Mouse (Mus musculus): Measurements from ENCODE around the gene Gm10134.
"Not testable (repeated sequence)": the region's sequence is repeated elsewhere in the genome, so short reads cannot be mapped to it uniquely, and the experiment has no call there.

Gene Gm10134

GRCm38 (mm10) chr2:28505795-28506194 is at the start of gene Gm10134:
Gene Gm10134, plus strand, starts transcription at chr2:28506095.
- DNase-seq = no peak

- DNase-seq = no peak
Measured at GRCm38 (mm10) chr2:28456616-28457015, 49.3 kb upstream of the Gm10134 start.

DNA sequence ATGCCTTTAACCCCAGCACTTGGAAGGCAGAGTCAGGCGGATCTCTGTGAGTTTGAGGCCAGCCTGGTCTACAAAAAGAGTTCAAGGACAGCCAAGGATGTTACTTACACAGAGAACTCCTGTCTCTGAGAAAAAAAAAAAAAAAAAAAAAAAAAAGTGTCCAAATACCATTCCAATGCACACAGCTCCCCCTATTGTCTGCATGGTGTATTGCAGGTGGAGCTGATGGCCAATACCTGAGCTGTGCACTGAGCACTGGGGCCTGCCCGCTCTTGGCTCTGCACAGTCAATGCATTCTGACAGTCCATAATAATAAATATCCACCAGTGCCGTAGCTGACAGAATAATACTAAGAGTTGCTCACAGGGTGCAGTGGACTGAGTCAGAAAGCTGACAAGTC is 42.0 kb upstream of the Gm10134 start:
- DNase-seq = peak; percentile 65 to 68

GRCm38 (mm10) chr2:28464919-28465318 is 41.0 kb upstream of the Gm10134 start:
- DNase-seq = no peak

DNA sequence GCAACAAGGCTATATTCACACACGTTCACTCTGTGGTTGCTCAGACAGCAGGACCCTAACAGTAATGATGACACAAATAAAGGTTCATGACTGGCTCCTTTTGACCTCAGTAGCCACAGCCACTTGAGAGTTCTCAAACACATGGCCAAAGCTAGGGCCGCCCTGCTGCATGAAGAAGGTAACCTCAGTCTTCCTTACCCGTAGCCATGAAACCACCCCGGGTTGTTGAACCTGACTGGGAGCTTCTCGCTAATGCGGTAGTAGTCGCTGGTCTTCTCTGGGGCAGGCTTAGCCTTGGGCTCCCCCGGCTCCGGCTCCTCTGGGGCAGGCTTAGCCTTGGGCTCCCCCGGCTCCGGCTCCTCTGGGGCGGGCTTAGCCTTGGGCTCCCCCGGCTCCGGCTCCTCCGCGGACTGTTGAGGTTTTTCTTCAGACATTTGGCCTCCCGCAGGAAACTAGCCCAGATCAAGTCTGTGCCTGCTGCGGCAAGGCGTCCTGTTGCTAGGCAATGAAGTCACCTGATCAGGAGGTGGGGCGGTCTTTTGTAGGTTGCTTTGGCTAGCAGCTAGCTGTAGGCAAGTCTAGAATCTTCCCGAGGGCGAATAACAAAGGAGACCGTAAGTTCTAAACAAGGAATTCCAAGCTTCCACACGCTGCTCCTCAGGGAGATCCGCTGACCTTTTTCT is 39.9 kb upstream of the Gm10134 start, which contains the start of gene 1700007K13Rik:
Gene 1700007K13Rik, minus strand, starts transcription at position 497 of the 683 bp plus-strand sequence.
- peak; percentile 48 to 66 for DNase-seq

DNA sequence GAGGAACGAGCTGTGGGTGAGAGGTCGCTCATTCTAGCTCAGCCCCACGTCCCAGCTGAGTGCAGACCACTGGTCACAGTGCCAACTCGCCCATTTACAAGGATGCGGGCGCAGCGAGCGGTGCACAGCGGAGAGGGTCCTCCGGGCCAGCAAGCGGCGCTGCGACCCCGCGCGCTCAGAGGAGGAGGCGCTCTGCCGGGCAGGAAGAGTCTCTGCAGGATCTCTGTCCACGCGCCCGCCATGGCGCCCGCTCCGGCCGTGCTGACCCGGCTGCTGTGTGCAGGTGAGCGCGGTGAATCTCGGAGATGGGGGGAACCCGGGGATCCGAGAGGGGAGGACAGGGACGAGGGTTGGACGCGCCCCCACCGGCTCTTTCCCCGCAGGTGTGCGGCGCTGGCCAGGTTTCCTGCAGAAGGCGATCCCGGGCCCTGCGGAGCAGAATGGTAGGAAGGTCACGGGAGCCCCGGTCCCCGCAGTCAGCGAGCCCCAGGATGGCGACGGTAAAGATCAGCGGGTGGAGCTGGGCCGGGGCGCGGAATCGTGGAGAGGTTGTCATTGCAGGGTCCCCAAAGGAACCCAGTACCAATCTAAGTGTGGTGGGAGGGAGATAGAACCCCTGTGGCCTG is 37.9 kb upstream of the Gm10134 start, which contains the start of gene Mrps2:
Gene Mrps2, plus strand, starts transcription at position 207 of the 626 bp plus-strand sequence.
- peak; percentile 79 to 81 for DNase-seq

DNA sequence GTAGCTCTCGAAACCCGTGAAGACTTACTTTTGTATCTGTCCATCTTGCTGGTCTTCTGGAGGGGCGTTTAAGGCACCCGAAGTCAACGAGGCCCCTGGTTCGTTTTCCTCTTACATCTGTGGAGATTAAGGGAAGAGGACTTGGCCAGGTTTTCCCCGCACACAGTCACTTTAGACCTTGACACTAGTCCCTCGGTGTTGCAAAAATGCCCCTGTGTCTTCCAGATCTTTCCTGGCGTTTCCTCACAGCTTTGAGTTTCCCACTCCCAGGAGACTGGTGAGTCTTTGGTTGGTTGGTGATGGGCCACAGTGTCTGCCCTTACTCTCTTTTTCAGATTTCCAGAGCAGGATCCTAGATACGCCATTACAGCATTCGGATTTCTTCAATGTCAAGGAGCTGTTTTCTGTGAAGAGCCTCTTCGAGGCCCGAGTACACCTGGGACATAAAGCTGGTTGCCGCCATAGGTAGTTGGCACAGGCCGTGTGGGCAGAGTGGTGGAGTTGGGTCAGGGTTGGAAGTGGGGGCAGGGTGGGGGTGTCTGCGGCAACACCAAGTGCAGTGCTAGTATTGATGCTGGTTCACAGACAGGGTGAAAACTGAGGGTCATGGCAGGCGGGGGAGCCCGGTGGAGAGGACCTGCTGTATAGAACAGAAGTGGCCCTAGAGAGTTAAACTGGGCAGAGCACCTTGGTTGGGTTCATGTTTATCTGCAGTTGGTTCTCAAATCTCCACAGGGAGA is 37.2 kb upstream of the Gm10134 start:
- no peak for DNase-seq

- no peak for DNase-seq
Measured at GRCm38 (mm10) chr2:28469461-28469860, 36.4 kb upstream of the Gm10134 start.

GRCm38 (mm10) chr2:28470591-28470990 is 35.3 kb upstream of the Gm10134 start:
- DNase-seq = no peak

GRCm38 (mm10) chr2:28472011-28472410 is 33.9 kb upstream of the Gm10134 start:
- DNase-seq = not testable (repeated sequence)

DNA sequence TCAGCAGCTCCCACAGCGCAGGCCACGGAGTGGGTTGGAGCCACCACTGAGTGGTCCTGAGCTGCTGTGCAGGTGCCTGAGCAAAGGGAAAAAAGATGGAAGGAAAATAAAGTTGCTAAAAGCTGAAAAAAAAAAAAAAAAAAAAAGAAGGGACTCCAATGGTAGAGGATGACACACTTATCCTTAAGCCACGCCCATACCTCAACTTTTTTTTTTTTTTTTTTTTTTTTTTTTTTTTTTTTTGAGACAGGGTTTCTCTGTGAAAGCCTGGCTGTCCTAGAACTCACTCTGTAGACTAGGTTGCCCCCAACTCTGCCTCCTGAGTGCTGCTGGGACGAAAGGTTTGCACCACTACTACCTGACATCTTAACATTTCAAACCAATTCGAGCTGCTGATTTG is 27.9 kb upstream of the Gm10134 start:
- DNase-seq = not testable (repeated sequence)

DNA sequence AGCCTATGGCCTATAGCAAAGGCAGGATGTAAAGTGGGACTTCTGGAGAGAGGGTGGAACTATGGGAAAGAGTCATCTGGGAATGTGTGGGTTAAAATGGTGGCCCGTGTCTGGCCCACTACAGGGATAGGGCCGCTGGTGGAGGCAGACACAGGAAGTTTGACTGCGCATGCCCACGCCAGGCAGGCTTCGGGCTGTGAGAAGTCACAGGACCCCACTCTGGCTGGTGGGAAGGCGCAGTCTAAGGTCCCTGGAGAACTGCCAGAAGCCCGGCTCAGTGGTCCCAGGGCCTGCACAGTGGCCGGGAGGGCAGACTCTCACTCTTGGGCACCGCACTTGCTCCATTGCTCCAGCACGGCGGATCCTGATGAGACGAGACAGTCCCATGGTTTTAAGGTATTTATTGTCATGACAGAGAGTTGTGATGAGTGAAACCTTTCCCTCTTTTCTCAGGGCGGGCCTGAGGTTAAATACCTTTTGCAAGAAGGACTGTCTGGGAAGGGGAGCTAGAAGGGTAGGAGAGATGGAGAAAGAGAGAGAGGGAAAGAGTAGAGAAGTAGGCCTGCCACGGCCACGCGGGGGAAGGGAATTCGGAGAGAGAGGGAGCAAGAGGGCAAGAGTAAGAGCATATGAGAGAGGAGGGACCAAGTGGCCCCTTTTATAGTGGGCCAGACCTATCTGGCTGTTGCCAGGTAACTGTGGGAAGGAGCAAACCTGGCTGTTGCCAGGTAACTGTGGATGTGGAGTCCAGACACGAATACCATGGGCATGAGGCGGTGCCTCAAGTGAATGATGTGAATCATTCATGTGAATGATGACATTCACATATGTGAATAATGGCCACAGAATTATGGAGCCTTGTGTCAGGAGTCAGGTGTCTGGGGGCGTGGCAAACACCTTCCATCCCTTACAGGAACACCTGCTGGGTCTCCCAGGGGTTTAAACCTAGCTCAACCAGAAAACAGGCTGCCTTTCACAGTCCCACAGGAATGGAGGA is 26.4 kb upstream of the Gm10134 start:
- DNase-seq = no peak

DNA sequence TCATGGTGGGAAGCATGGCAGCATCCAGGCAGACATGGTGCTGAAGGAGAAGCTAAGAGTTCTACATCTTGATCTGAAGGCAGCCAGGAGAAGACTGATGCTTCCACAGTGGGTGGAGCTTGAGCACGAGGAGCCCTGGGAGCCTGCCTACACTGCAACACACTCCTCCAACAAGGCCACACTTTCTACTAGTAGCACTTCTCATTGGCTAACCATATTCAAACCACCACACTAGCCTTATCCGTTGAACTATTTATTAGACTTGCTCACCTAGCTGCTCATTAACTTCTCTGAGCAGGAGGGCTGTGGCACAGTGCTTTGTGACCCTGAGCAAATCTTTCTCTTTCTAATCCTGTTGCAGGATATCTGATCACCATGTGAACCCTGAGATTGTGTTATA is 22.0 kb upstream of the Gm10134 start:
- no peak for DNase-seq

DNA sequence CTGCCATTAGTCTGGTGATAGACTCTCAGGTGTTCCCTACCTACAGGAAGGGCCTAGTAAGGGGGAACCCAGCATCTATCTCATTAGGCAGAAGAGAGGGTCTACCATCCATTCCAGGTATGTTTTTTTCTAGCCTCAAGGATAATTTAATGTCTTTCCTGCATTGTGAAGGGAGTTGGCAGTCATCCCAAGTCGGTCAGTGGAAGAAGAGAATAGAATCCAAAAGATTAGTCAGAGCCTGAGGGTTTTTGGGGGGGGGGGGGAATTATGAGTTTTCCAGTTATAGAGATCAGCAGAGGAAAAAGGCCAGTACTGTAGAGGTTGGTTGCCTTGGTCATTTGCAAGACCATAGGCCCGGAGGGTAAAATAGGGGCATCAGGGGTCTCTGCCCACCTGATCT is 11.4 kb upstream of the Gm10134 start:
- DNase-seq = no peak

GRCm38 (mm10) chr2:28495207-28495756 is 10.6 kb upstream of the Gm10134 start:
- no peak for DNase-seq

DNA sequence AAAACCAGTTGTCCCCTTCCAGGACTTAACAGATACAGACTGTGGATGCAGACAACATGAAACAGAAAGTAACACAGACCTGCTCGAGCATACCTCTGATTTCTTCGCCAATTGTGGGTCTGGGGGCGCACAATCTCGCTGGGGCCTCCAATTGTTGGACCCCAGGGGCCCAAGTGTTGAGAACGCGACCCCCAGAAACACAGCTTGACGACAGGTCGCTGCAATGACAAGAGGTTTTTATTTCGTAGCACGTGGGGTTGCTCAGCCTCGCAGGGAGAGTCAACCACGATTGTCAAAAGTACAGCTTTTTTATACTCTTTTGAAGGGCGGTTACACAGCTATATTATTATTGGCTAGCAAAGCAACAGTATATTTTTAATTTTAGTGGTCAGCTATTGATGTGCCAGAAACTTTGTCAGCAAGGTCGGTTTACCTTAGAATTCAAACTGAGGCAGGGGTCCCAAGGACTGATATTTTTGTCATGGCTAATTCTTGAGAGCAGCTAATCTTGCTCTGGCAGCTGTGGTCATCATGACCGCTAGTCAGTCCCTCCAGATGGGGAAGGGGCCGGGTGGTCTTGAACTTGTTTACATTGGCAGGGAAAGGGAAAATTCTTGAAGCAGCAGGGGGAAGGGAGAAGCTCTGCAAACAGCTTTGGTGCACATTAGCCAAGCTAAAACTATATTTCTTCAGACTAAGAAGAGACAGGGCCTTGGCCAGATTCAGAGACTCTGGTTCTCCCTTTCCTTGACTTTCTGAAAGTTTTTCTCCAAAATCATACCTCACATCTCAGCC is 9.9 kb upstream of the Gm10134 start:
- DNase-seq = no peak

DNA sequence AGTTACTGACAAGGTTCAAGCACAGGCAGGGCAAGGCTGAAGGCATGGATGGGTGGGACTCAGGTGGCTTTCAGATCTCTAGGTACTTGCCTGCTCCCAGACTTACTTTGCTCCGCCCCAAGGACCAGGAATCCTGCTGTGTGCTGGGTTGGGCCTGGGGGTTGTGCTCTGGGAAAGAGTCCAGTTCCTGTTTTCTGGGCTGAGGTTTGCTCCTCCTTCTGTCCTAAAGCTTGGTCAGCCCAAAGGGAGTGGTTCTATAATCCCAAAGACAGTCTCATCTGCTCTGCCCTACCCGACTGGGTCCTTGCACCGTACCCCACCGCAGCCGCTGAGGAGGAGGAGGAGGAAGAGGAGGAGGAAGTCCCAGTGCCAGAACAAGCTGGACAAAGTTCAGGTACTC is 9.2 kb upstream of the Gm10134 start, which contains the start of gene Gbgt1:
Gene Gbgt1, plus strand, starts transcription at position 221 of the 400 bp plus-strand sequence.
- no peak for DNase-seq

- DNase-seq = no peak
Measured at GRCm38 (mm10) chr2:28497561-28497960, 8.3 kb upstream of the Gm10134 start.

GRCm38 (mm10) chr2:28498431-28498830 is 7.5 kb upstream of the Gm10134 start:
- no peak for DNase-seq

DNA sequence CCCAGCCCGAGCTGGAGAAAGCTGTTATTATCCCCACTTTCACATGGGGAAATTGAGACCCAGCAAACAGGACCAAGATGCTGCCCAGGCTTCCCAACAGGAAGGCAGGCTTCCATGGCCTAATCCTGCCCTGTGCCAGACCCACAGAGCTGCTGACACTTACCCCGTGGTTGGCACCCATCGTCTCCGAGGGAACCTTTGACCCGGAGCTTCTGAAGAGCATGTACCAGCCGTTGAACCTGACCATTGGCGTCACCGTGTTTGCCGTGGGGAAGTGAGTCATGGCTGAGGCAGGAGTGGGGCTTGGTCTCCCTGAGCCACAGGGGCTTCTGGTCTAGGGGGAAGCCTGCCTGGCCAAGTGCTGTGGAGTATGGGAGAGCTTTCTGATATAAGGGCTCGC is 2.9 kb upstream of the Gm10134 start:
- DNase-seq = no peak

DNA sequence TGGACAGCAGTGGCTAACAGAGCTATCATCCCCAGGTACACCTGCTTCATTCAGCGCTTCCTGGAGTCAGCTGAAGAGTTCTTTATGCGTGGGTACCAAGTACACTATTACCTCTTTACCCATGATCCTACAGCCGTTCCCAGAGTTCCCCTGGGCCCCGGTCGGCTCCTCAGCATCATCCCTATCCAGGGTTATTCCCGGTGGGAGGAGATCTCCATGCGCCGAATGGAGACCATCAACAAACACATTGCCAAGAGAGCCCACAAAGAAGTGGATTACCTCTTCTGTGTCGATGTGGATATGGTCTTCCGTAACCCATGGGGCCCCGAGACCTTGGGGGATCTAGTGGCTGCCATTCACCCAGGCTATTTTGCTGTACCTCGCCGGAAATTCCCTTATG is 1.2 kb upstream of the Gm10134 start:
- no peak for DNase-seq
